Mouse (Mus musculus) cortical plate, adult 2 months (tissue): Measurements from ENCODE around the gene Itk. TPM values are rescaled to one million over a fixed set of nuclear protein-coding genes. Genes with fewer than 3 reads are reported as not detected.

ENCODE experiments used
- H3K27ac ChIP-seq: fragments of 200-500 bp; 2 replicates; pipeline ENCODE4 v1.5.1; 2012; ENCODE audit warnings: low read length, control low read depth, inconsistent platforms; ENCODE audit not compliant: insufficient read depth
- H3K4me1 ChIP-seq: fragments of 200-500 bp; 2 replicates; pipeline ENCODE4 v1.6.1; 2011; ENCODE audit warnings: low read length; ENCODE audit not compliant: control insufficient read depth, insufficient read depth
- H3K4me3 ChIP-seq: fragments of 200-500 bp; 2 replicates; pipeline ENCODE4 v1.5.1; 2011; ENCODE audit warnings: mild to moderate bottlenecking, low read length, control low read depth; ENCODE audit not compliant: insufficient read depth
- CTCF ChIP-seq: fragments of 200-500 bp; IDR thresholded peaks from 2 replicates; pipeline ENCODE4 v1.5.1; 2011; ENCODE audit warnings: mild to moderate bottlenecking, control low read depth, low read length; ENCODE audit not compliant: insufficient read depth; ENCODE audit errors: extremely low read depth
- POLR2A ChIP-seq: fragments of 200-500 bp; IDR thresholded peaks from 2 replicates; pipeline ENCODE4 v1.6.1; 2011; ENCODE audit warnings: mild to moderate bottlenecking, low read length, control low read depth; ENCODE audit not compliant: insufficient read depth; ENCODE audit errors: extremely low read depth
- polyA plus RNA-seq: library from polyadenylated mRNA; depleted of rRNA; stranded (reverse); fragments of >200 nt; gene quantifications from 2 replicates; pipeline ENCODE4 v1.2.3, GENCODE M21; 2012

The Itk gene
- polyA plus RNA-seq, 1 experiment: 0.23 TPM

- Histone ChIP-seq H3K4me1 (no peaks in the 10 kb centered on the region), H3K4me3 (no peak overlapping the region), H3K27ac (no peak overlapping the region)
- no peak for TF ChIP-seq CTCF
- no peak for TF ChIP-seq POLR2A
Measured at GRCm38 (mm10) chr11:46363864-46364263, 25.5 kb downstream of the Itk start.

- no peaks in the 10 kb centered on the region for H3K4me1 ChIP-seq
- no peak overlapping the region for H3K27ac ChIP-seq
- no peak overlapping the region for H3K4me3 ChIP-seq
- no peak for TF ChIP-seq CTCF
- no peak for TF ChIP-seq POLR2A
Measured at GRCm38 (mm10) chr11:46362061-46363022, 27.0 kb downstream of the Itk start.

GRCm38 (mm10) chr11:46360991-46361665, 28.2 kb downstream of the Itk start:
- TF ChIP-seq CTCF: no peak
- no peaks in the 10 kb centered on the region for H3K4me1 ChIP-seq
- no peak overlapping the region for H3K4me3 ChIP-seq
- H3K27ac ChIP-seq: no peak overlapping the region

GRCm38 (mm10) chr11:46358369-46358768, 30.9 kb downstream of the Itk start:
- Histone ChIP-seq H3K27ac (no peak overlapping the region), H3K4me1 (no peaks in the 10 kb centered on the region), H3K4me3 (no peak overlapping the region)
- TF ChIP-seq CTCF: no peak

GRCm38 (mm10) chr11:46349681-46350410, 39.5 kb downstream of the Itk start:
- Histone ChIP-seq H3K27ac (no peak overlapping the region), H3K4me1 (no peaks in the 10 kb centered on the region), H3K4me3 (no peak overlapping the region)
- TF ChIP-seq POLR2A (no peak), CTCF (no peak)

- H3K4me3 ChIP-seq: no peak overlapping the region
- H3K27ac ChIP-seq: no peak overlapping the region
- no peak for TF ChIP-seq POLR2A
- TF ChIP-seq CTCF: no peak
- no peaks in the 10 kb centered on the region for H3K4me1 ChIP-seq
Measured at GRCm38 (mm10) chr11:46348416-46348815, 40.9 kb downstream of the Itk start.

- no peaks in the 10 kb centered on the region for H3K4me1 ChIP-seq
- H3K4me3 ChIP-seq: no peak overlapping the region
- no peak overlapping the region for H3K27ac ChIP-seq
- TF ChIP-seq CTCF: no peak
- TF ChIP-seq POLR2A: no peak
Measured at GRCm38 (mm10) chr11:46347756-46348155, 41.6 kb downstream of the Itk start.

- Histone ChIP-seq H3K27ac (no peak overlapping the region), H3K4me3 (no peak overlapping the region), H3K4me1 (no peaks in the 10 kb centered on the region)
- TF ChIP-seq POLR2A (no peak), CTCF (no peak)
Measured at GRCm38 (mm10) chr11:46343886-46344546, 45.3 kb downstream of the Itk start.

GRCm38 (mm10) chr11:46341960-46342359, 47.4 kb downstream of the Itk start:
- H3K4me3 ChIP-seq: no peak overlapping the region
- H3K27ac ChIP-seq: no peak overlapping the region
- no peaks in the 10 kb centered on the region for H3K4me1 ChIP-seq
- TF ChIP-seq CTCF (no peak), POLR2A (no peak)

- no peak overlapping the region for H3K4me3 ChIP-seq
- TF ChIP-seq POLR2A (no peak), CTCF (no peak)
- no peak overlapping the region for H3K27ac ChIP-seq
- no peaks in the 10 kb centered on the region for H3K4me1 ChIP-seq
Measured at GRCm38 (mm10) chr11:46336020-46336419, 53.3 kb downstream of the Itk start.
